Mouse (Mus musculus): ENCODE measurements around the gene Olfr414.

DNA sequence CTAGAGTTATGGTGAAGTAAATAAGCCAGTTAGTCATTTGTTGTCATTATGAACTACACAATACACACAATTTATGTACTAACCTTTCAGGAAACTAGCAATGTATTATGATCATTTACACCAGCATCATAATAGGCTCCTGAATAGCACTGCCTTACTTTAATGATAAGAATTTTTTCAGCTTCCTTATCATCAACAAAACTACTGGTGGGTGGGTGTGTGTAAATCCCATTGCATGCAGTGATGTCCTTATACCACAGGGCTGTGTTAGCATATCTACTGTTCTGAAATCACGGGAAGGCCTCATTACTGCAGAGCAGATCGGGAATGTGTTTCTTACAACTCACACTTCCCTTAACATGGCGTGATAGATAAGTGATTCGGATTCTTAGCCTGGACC lies 905 bp upstream of the Olfr414 start:
- TF ChIP-seq POLR2A (IDR thresholded peaks at IDR 0.05; ENCODE audit: borderline replicate concordance, extremely low read depth, insufficient read depth, insufficient read length, poor library complexity, severe bottlenecking) (no peak), CTCF (IDR thresholded peaks at IDR 0.05; ENCODE audit: borderline replicate concordance, extremely low read depth, insufficient read depth, insufficient read length) (no peak)
